Mouse (Mus musculus) testis, adult 2 months (tissue): ENCODE measurements at regions not wholly inside any gene's neighbourhood (a gene's known extent, or its start where the extent isn't known, plus 50 kb on each side); places are given as distances from the start of the nearest gene placed in this dataset.

Experiments
- CTCF ChIP-seq: fragments of 200-500 bp; IDR thresholded peaks from 2 replicates; pipeline ENCODE4 v1.5.1; 2012; ENCODE audit warnings: low read depth, mild to moderate bottlenecking, inconsistent platforms, low read length, moderate library complexity; ENCODE audit not compliant: control insufficient read depth, insufficient read depth, insufficient replicate concordance
- POLR2A ChIP-seq: fragments of 200-500 bp; IDR thresholded peaks from 2 replicates; pipeline ENCODE4 v1.6.1; 2012; ENCODE audit warnings: low read depth, mild to moderate bottlenecking, inconsistent platforms, low read length, moderate library complexity; ENCODE audit not compliant: control insufficient read depth

DNA sequence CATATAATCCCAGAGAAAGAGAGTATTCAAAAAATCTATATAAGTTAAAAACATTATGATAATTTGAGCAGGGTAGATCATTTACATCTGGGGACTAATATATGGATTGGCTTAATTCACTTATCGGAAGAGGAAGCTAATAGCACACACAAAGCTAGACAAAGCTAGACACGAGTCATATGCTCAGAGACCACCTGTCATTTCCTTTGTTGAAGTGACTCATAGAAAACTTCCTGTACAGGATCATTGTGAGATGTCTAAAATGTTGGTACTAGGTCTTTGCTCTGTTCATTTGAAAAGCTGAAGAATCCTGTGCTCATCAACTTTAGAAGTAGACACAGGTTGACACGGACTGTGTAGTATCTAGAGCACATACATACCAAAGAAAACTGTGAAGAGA lies 101.5 kb downstream of the Ndfip2 start:
- TF ChIP-seq POLR2A (no peak), CTCF (no peak)
